Mouse (Mus musculus) liver, postnatal 0 days (tissue): ENCODE measurements around the gene Armc3. TPM values are rescaled to one million over a fixed set of nuclear protein-coding genes. Genes with fewer than 3 reads are reported as not detected.
"Not testable (repeated sequence)": the region's sequence is repeated elsewhere in the genome, so short reads cannot be mapped to it uniquely, and the experiment has no call there.

Experiments used
- ATAC-seq: fragments of 200-750 bp; cut with Nextera tagmentation; 2 replicates; pipeline ENCODE4 v1.8.0; 2017; ENCODE audit warnings: mild to moderate bottlenecking, moderate library complexity
- DNase-seq: peaks from one replicate; pipeline ENCODE4 v3.0.0-alpha.2; 2016
- H3K27ac ChIP-seq: fragments of 300-500 bp; sonication (generic); 2 replicates; pipeline ENCODE4 v1.5.1; 2014; ENCODE audit warnings: antibody characterized with exemption, moderate library complexity, mild to moderate bottlenecking, low read depth
- H3K27me3 ChIP-seq: fragments of 300-500 bp; sonication (generic); 2 replicates; pipeline ENCODE4 v1.6.1; 2014; ENCODE audit warnings: low read length, control low read depth, mixed read lengths; ENCODE audit not compliant: insufficient read depth
- H3K36me3 ChIP-seq: fragments of 300-500 bp; sonication (generic); replicated peaks from 2 replicates; pipeline ENCODE4 v1.6.1; 2014; ENCODE audit warnings: mild to moderate bottlenecking, control low read depth, low read length, moderate library complexity, mixed read lengths; ENCODE audit not compliant: insufficient read depth
- H3K4me1 ChIP-seq: fragments of 300-500 bp; sonication (generic); 2 replicates; pipeline ENCODE4 v1.6.1; 2014; ENCODE audit warnings: antibody characterized with exemption, mild to moderate bottlenecking, control low read depth; ENCODE audit not compliant: insufficient read depth
- H3K4me2 ChIP-seq: fragments of 300-500 bp; sonication (generic); 2 replicates; pipeline ENCODE4 v1.6.1; 2014; ENCODE audit warnings: low read depth, mild to moderate bottlenecking, low read length, moderate library complexity, mixed read lengths
- H3K4me3 ChIP-seq: fragments of 300-500 bp; sonication (generic); 2 replicates; pipeline ENCODE4 v1.5.1; 2014; ENCODE audit warnings: low read depth, low read length
- H3K9ac ChIP-seq: fragments of 300-500 bp; sonication (generic); replicated peaks from 2 replicates; pipeline ENCODE4 v1.6.1; 2014; ENCODE audit warnings: mild to moderate bottlenecking, moderate library complexity
- H3K9me3 ChIP-seq: fragments of 300-500 bp; sonication (generic); 2 replicates; pipeline ENCODE4 v1.6.1; 2016; ENCODE audit warnings: mild to moderate bottlenecking, control low read depth, low read length, mixed read lengths
- CTCF ChIP-seq: sonication (generic); IDR thresholded peaks from 2 replicates; pipeline ENCODE4 v1.5.1; 2016; ENCODE audit warnings: antibody characterized with exemption, low read depth
- EP300 ChIP-seq: IDR thresholded peaks from 2 replicates; pipeline ENCODE4 v1.6.1; 2016; ENCODE audit warnings: antibody characterized with exemption, low read depth, mild to moderate bottlenecking
- WGBS: fragments of 180-500 bp; shearing (Covaris S2); extraction: QIAGEN DNeasy Blood & Tissue Kit; methylation state at CpG from one replicate; pipeline ENCODE4 v1.1.7; 2014; ENCODE audit not compliant: insufficient replicate concordance; 5-methylcytosine and 5-hydroxymethylcytosine counted together
- polyA plus RNA-seq: library from polyadenylated mRNA; unstranded; fragments of >200 nt; fragmentation: Nextera tagmentation; extraction: Ambion mirVana; gene quantifications from 2 replicates; pipeline ENCODE4 v1.2.1, GENCODE M21; 2015

Gene Armc3
- polyA plus RNA-seq, 1 experiment from 2014 or later: 0.21 TPM

GRCm38 (mm10) chr2:19292366-19292765, 93.3 kb downstream of the Armc3 start:
- no peaks in the 10 kb centered on the region for H3K4me1 ChIP-seq
- no peak overlapping the region for H3K27ac ChIP-seq
- no peak for ATAC-seq
- 54% methylated on average over 3 of the region's 3 CpGs for WGBS
- H3K9ac ChIP-seq: no peak overlapping the region
- no peak for DNase-seq
- H3K27me3 ChIP-seq: no peaks in the 10 kb centered on the region
- TF ChIP-seq CTCF: no peak
- no peak overlapping the region for H3K4me2 ChIP-seq
- H3K9me3 ChIP-seq: no peaks in the 10 kb centered on the region
- H3K36me3 ChIP-seq: no peaks in the 10 kb centered on the region
- H3K4me3 ChIP-seq: no peak overlapping the region

GRCm38 (mm10) chr2:19300345-19301089, 101.4 kb downstream of the Armc3 start:
- H3K4me2 ChIP-seq: peak overlapping the region; percentile 57
- ATAC-seq: no peak
- no peak for DNase-seq
- H3K9me3 ChIP-seq: no peaks in the 10 kb centered on the region
- 42% methylated on average over 9 of the region's 9 CpGs for WGBS
- peak overlapping the region; percentile 12; the same call in 1 of the 2 replicates for H3K4me3 ChIP-seq
- no peaks in the 10 kb centered on the region for H3K27me3 ChIP-seq
- no peaks in the 10 kb centered on the region for H3K36me3 ChIP-seq
- 0 out of 2 replicates have a peak overlapping the region, but pooled peaks have one; percentile 7 for H3K27ac ChIP-seq
- H3K4me1 ChIP-seq: no peaks in the 10 kb centered on the region; the same call in 1 of the 2 replicates
- TF ChIP-seq EP300: no peak
- TF ChIP-seq CTCF: no peak
- H3K9ac ChIP-seq: no peak overlapping the region

- Histone ChIP-seq H3K4me1 (no peaks in the 10 kb centered on the region; the same call in 1 of the 2 replicates), H3K9ac (no peak overlapping the region; the same call in 1 of the 2 replicates), H3K4me2 (peak overlapping the region; percentile 57), H3K27me3 (no peaks in the 10 kb centered on the region), H3K4me3 (peak overlapping the region; percentile 12; the same call in 1 of the 2 replicates), H3K36me3 (no peaks in the 10 kb centered on the region), H3K27ac (0 out of 2 replicates have a peak overlapping the region, but pooled peaks have one; percentile 7), H3K9me3 (no peaks in the 10 kb centered on the region)
- 11% methylated on average over 6 of the region's 6 CpGs for WGBS
- DNase-seq (peak; percentile 18), ATAC-seq (no peak)
- TF ChIP-seq EP300 (no peak), CTCF (no peak)
Measured at GRCm38 (mm10) chr2:19301251-19301650, 102.1 kb downstream of the Armc3 start.

- H3K4me3 ChIP-seq, H3K27me3 ChIP-seq, H3K4me2 ChIP-seq, H3K9me3 ChIP-seq, DNase-seq, H3K4me1 ChIP-seq, H3K36me3 ChIP-seq, H3K9ac ChIP-seq, ATAC-seq, H3K27ac ChIP-seq: not testable (repeated sequence)
- WGBS: 79% methylated on average over 3 of the region's 3 CpGs
Measured at GRCm38 (mm10) chr2:19303087-19303486, 104.0 kb downstream of the Armc3 start.

GRCm38 (mm10) chr2:19310498-19310897, 111.4 kb downstream of the Armc3 start:
- Histone ChIP-seq H3K9ac (no peak overlapping the region), H3K4me2 (no peak overlapping the region), H3K9me3 (peaks cover 1% of the 10 kb centered on the region; the same call in 1 of the 2 replicates), H3K36me3 (no peaks in the 10 kb centered on the region), H3K4me3 (no peak overlapping the region), H3K27ac (no peak overlapping the region), H3K27me3 (no peaks in the 10 kb centered on the region), H3K4me1 (no peaks in the 10 kb centered on the region)
- DNase-seq (no peak), ATAC-seq (no peak)
- WGBS: 75% methylated on average over 3 of the region's 3 CpGs
- TF ChIP-seq CTCF: no peak

GRCm38 (mm10) chr2:19316056-19316455, 117.0 kb downstream of the Armc3 start:
- no peak for ATAC-seq
- Histone ChIP-seq H3K9me3 (peaks cover 2% of the 10 kb centered on the region; the same call in 1 of the 2 replicates), H3K4me2 (peak overlapping the region; percentile 40; the same call in 1 of the 2 replicates), H3K4me1 (no peaks in the 10 kb centered on the region), H3K27me3 (no peaks in the 10 kb centered on the region), H3K9ac (no peak overlapping the region), H3K4me3 (no peak overlapping the region), H3K36me3 (no peaks in the 10 kb centered on the region), H3K27ac (no peak overlapping the region)
- 55% methylated on average over 11 of the region's 11 CpGs for WGBS
- TF ChIP-seq EP300: no peak
- TF ChIP-seq CTCF: no peak
- DNase-seq: no peak
